ENCODE assay signal across 9 mouse cellular contexts in genomic region chr9:124438686-124439346, GRCm38 (mm10). TPM values are rescaled to one million over a fixed set of nuclear protein-coding genes. Genes with fewer than 3 reads are reported as not detected.
DNase-seq lines count a peak whose midpoint lies in the region; ATAC-seq lines count a peak whose summit lies in the region.
"Had no signal": no experiment of that assay in that cellular context is flagged by ENCODE, and none has a peak within 500 bp of the region (broad histone marks: within the 10 kb centered on the region; RNA-seq: fewer than 3 reads in every experiment).

No protein-coding gene starts in this region.

- peaks cover 36% of the 10 kb centered on the region for H3K36me3 ChIP-seq in intestine, embryonic 14.5 days (ENCODE audit: control insufficient read depth, insufficient read depth, low read length)
- H3K36me3 ChIP-seq in neural tube, embryonic 14.5 days (ENCODE audit: control insufficient read depth, insufficient read depth, low read length), result peaks cover 24% of the 10 kb centered on the region

- WGBS in intestine, embryonic 14.5 days, result 97% methylated on average over 22 of the region's 22 CpGs
- 97% methylated on average over 21 of the region's 22 CpGs for WGBS in neural tube, embryonic 14.5 days

- no peak overlapping the region for H3K27ac ChIP-seq in intestine, embryonic 14.5 days (ENCODE audit: low read depth)
- no peak overlapping the region for H3K27ac ChIP-seq in neural tube, embryonic 14.5 days (ENCODE audit: low read depth, low read length)

- H3K4me1 ChIP-seq in intestine, embryonic 14.5 days (replicated peaks; ENCODE audit: control insufficient read depth, insufficient read depth, low read length), result no peaks in the 10 kb centered on the region
- H3K4me1 ChIP-seq in neural tube, embryonic 14.5 days (ENCODE audit: control insufficient read depth, insufficient read depth, low read length), result no peaks in the 10 kb centered on the region

- ATAC-seq in intestine, embryonic 14.5 days (replicated peaks; ENCODE audit: low FRiP score, low TSS enrichment, low read depth), result peak; percentile 26; the same call in 1 of the 2 replicates
- ATAC-seq in neural tube, embryonic 14.5 days (ENCODE audit: low read depth), result 0 out of 2 replicates have a peak, but pooled peaks have one; percentile 13

- no peak overlapping the region for H3K9ac ChIP-seq in intestine, embryonic 14.5 days (ENCODE audit: low read length)
- H3K9ac ChIP-seq in neural tube, embryonic 14.5 days (replicated peaks; ENCODE audit: low read depth, low read length), result no peak overlapping the region

- H3K4me3 ChIP-seq in intestine, embryonic 14.5 days (ENCODE audit: low read depth, low read length), result no peak overlapping the region
- H3K4me3 ChIP-seq in neural tube, embryonic 14.5 days (ENCODE audit: low read depth, low read length), result no peak overlapping the region

- peak; percentile 3 for DNase-seq in left cerebral cortex, adult 11 months (ENCODE audit: low spot score)
- DNase-seq in left cerebral cortex, postnatal 36 days (ENCODE audit: low spot score in 2 of 2), result no peak
- DNase-seq in NIH3T3 (ENCODE audit: low read depth), result peak; percentile 2
- peak; percentile 7 to 19 for DNase-seq in cerebellum, postnatal 25 days
- DNase-seq in intestine, embryonic 14.5 days (ENCODE audit: low spot score), result no peak
- peak; percentile 5 for DNase-seq in liver
- no peak for DNase-seq in ovary, adult 18-20 months (ENCODE audit: low spot score)

- intact Hi-C loops in left cerebral cortex, postnatal 36 days (cut with DNase I), result no loop called here

- no peak overlapping the region for H3K4me2 ChIP-seq in intestine, embryonic 14.5 days (ENCODE audit: low read length)
- no peak overlapping the region for H3K4me2 ChIP-seq in neural tube, embryonic 14.5 days (ENCODE audit: low read depth, low read length)

- no peaks in the 10 kb centered on the region for H3K27me3 ChIP-seq in intestine, embryonic 14.5 days (replicated peaks; ENCODE audit: control insufficient read depth, insufficient read depth, low read length)
- no peaks in the 10 kb centered on the region for H3K27me3 ChIP-seq in neural tube, embryonic 14.5 days (ENCODE audit: control insufficient read depth, insufficient read depth, low read length)

- peaks cover 35% of the 10 kb centered on the region for H3K9me3 ChIP-seq in intestine, embryonic 14.5 days (ENCODE audit: control insufficient read depth, low read length)
- peaks cover 10% of the 10 kb centered on the region for H3K9me3 ChIP-seq in neural tube, embryonic 14.5 days (ENCODE audit: control insufficient read depth, low read length)

RNA-seq across cellular contexts. Expression of gene Ppp2r3d, which starts 37.9 kb away (rescaled TPM):
- 100 to 1,000 TPM in 1 of 2 experiments, 10 to 100 TPM in 1; 96.5 to 106 TPM for total RNA-seq in left cerebral cortex, postnatal 36 days (2021)
- polyA plus RNA-seq in intestine, embryonic 14.5 days (2014; fragmentation: Nextera tagmentation; extraction: Ambion mirVana), result 138 and 148 TPM in 2 replicates
- polyA plus RNA-seq in neural tube, embryonic 14.5 days (2014; fragmentation: Nextera tagmentation; extraction: Ambion mirVana), result 137 and 148 TPM in 2 replicates

RNA-seq across cellular contexts. Expression of gene Gm21836, which starts 54.8 kb away (rescaled TPM):
- total RNA-seq in left cerebral cortex, postnatal 36 days (2021), result not detected
- not detected in 2 replicates for polyA plus RNA-seq in intestine, embryonic 14.5 days (2014; fragmentation: Nextera tagmentation; extraction: Ambion mirVana)
- not detected in 2 replicates for polyA plus RNA-seq in neural tube, embryonic 14.5 days (2014; fragmentation: Nextera tagmentation; extraction: Ambion mirVana)
- polyA plus RNA-seq: liver, embryonic 16.5 days had no signal

Comparison
In these comparisons a context has a peak if more than half of its experiments do, and no peak if none do; other contexts are left out.
1. DNase-seq: peak in left cerebral cortex, adult 11 months (single experiment), NIH3T3 (single experiment), cerebellum, postnatal 25 days (2 of 2) and liver (single experiment); none in left cerebral cortex, postnatal 36 days (0 of 2), intestine, embryonic 14.5 days (single experiment) and ovary, adult 18-20 months (single experiment).